16 mouse cellular contexts compared by ENCODE assay signal in the genomic region with DNA sequence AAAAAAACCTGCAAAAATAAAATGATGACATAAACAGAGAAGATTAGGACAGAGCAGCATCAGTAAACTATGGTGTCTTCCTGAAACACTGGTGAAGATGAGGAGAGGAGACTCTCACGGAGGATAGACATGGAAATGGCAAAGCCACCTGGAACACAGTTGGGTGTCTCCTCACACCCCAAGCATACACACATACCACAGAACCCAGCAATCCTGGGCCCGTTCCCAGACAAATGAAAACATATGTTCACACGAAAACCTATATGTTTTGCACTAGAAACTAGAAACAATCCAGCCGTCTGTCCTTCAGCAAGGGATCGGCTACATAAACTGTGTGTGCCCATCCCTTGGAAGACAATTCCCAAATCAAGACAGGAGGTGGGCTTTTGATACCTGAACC. TPM values are rescaled to one million over a fixed set of nuclear protein-coding genes. Genes with fewer than 3 reads are reported as not detected.
"Had no signal": no experiment of that assay in that cellular context is flagged by ENCODE, and none has a peak within 500 bp of the region (broad histone marks: within the 10 kb centered on the region; RNA-seq: fewer than 3 reads in every experiment).

No protein-coding gene starts in this region.

- ATAC-seq: liver, embryonic 12.5 days; midbrain, embryonic 13.5 days had no signal

- DNase-seq: kidney, adult 8-10 months; kidney, postnatal 25 days; lung, embryonic 14.5 days; lung, postnatal 10 days; right cerebral cortex, adult 18-20 months; thymus, adult 18-20 months; thymus, postnatal 25 days had no signal

- H3K36me3 ChIP-seq: limb, embryonic 12.5 days; liver, embryonic 12.5 days; midbrain, embryonic 13.5 days; neural tube, embryonic 15.5 days had no signal

- H3K9me3 ChIP-seq: limb, embryonic 12.5 days; liver, embryonic 12.5 days; midbrain, embryonic 13.5 days; neural tube, embryonic 15.5 days had no signal

- H3K27ac ChIP-seq: left cerebral cortex, adult 2 months; limb, embryonic 12.5 days; liver, embryonic 12.5 days; macrophage; midbrain, embryonic 13.5 days; neural tube, embryonic 15.5 days; stomach, postnatal 0 days had no signal

- H3K4me3 ChIP-seq: left cerebral cortex, adult 2 months; limb, embryonic 12.5 days; liver, embryonic 12.5 days; midbrain, embryonic 13.5 days; myocyte; neural tube, embryonic 15.5 days had no signal

- H3K4me2 ChIP-seq: limb, embryonic 12.5 days; liver, embryonic 12.5 days; lung, embryonic 14.5 days; midbrain, embryonic 13.5 days; neural tube, embryonic 15.5 days had no signal

- H3K9ac ChIP-seq: limb, embryonic 12.5 days; liver, embryonic 12.5 days; lung, embryonic 14.5 days; midbrain, embryonic 13.5 days; neural tube, embryonic 15.5 days had no signal

- H3K27me3 ChIP-seq: neural tube, embryonic 15.5 days had no signal

RNA-seq across cellular contexts. Expression of a gene that starts 60.0 kb away (rescaled TPM):
- total RNA-seq: left cerebral cortex, adult 2 months; megakaryocyte-erythroid progenitor cell, adult 5-6 weeks had no signal
- polyA plus RNA-seq: macrophage, myocyte had no signal
